Mouse (Mus musculus) splenic B cell, adult 2 months (primary cell): ENCODE data around the gene Herc6.

Source experiments
- DNase-seq: peaks from one replicate; pipeline ENCODE4 v3.0.0-alpha.2; 2011; ENCODE audit warnings: low read depth, low spot score
- H3K27me3 ChIP-seq: 2 replicates; pipeline ENCODE4 v1.6.1; 2012; ENCODE audit warnings: mild to moderate bottlenecking, low read length, moderate library complexity, mixed read lengths; ENCODE audit not compliant: control insufficient read depth, poor library complexity, insufficient read depth, severe bottlenecking
- H3K36me3 ChIP-seq: 2 replicates; pipeline ENCODE4 v1.6.1; 2012; ENCODE audit warnings: mild to moderate bottlenecking, low read length, moderate library complexity, mixed read lengths; ENCODE audit not compliant: control insufficient read depth, poor library complexity, insufficient read depth, severe bottlenecking

Gene Herc6

GRCm38 (mm10) chr6:57647256-57647655, 66.5 kb downstream of the Herc6 start:
- no peak for DNase-seq
- H3K36me3 ChIP-seq: peaks cover 2% of the 10 kb centered on the region; the same call in 1 of the 2 replicates
- no peaks in the 10 kb centered on the region for H3K27me3 ChIP-seq

- DNase-seq: no peak
- Histone ChIP-seq H3K36me3 (0 out of 2 replicates have a peak, but pooled peaks cover 2% of the 10 kb centered on the region), H3K27me3 (no peaks in the 10 kb centered on the region)
Measured at GRCm38 (mm10) chr6:57661295-57661694, 80.5 kb downstream of the Herc6 start.

DNA sequence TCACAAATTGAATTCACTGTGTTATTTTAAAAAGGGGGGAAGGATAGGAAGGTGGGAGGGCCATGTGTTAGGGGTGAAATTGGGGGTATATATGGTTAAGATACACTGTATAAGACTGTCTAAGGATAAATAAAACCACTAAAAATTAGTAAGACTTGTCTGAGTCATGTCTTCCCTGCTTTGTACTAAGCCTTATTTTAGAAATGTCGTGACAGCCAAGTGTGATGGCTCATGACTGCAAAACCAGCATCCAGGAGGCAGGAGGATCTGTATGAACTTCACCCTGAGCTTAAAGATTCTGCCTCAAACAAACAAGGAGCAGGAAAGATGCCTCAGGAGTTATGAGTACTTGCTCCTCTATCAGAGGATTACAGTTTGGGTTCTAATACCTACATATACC, 103.4 kb downstream of the Herc6 start:
- Histone ChIP-seq H3K36me3 (no peaks in the 10 kb centered on the region; the same call in 1 of the 2 replicates), H3K27me3 (no peaks in the 10 kb centered on the region)
- DNase-seq: no peak

- peak; percentile 85 for DNase-seq
- no peaks in the 10 kb centered on the region; the same call in 1 of the 2 replicates for H3K36me3 ChIP-seq
- no peaks in the 10 kb centered on the region for H3K27me3 ChIP-seq
Measured at GRCm38 (mm10) chr6:57691467-57692261, 110.9 kb downstream of the Herc6 start, which contains the start of gene Pyurf. Pyurf (minus strand) TSS chr6:57692078.

DNA sequence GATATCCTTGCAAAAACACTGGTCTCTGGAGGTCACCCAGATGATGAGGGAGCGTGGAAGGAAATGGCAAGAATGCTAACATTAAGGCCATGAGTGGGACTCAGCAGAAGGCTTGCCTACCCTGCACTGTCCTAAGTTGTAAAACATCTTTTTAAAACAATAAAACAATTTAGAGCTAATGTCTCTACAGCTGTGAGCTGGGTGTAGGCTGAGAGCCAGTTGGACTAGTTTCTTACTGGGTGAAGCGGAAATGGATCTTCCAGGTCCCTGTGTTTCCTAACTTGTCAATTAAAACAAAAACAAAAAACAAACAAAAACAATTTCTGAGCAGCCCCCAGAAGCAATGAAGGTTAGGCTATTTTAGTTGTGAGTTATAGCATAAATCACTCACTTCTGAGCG, 112.3 kb downstream of the Herc6 start:
- Histone ChIP-seq H3K36me3 (no peaks in the 10 kb centered on the region), H3K27me3 (no peaks in the 10 kb centered on the region)
- no peak for DNase-seq

DNA sequence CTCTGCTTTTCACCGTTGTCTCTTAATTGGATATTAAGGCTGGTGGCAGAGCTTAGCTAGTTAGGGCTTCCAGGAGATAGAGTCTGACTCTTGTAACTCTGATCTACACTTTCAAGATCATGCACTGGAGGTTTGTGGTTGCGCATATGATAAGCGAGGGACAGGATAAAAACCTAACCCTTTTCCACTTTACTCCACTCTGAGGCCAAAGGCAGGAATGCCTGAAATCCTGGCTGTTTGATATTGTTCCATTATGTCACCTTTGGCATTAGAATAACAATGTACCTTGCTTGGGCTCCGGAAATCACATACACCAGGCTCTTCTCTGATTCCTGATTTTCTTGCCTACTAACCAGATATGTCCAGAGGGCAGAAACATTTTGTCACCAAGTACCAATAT, 120.9 kb downstream of the Herc6 start:
- no peak for DNase-seq
- no peaks in the 10 kb centered on the region for H3K36me3 ChIP-seq
- no peaks in the 10 kb centered on the region for H3K27me3 ChIP-seq

- no peak for DNase-seq
- Histone ChIP-seq H3K27me3 (no peaks in the 10 kb centered on the region), H3K36me3 (no peaks in the 10 kb centered on the region)
Measured at GRCm38 (mm10) chr6:57702376-57702742, 121.6 kb downstream of the Herc6 start, which contains the start of gene Lancl2. Lancl2 (plus strand) TSS chr6:57702540.

- H3K36me3 ChIP-seq: no peaks in the 10 kb centered on the region
- peak; percentile 97 for DNase-seq
- no peaks in the 10 kb centered on the region for H3K27me3 ChIP-seq
Measured at GRCm38 (mm10) chr6:57702743-57703499, 122.1 kb downstream of the Herc6 start.

GRCm38 (mm10) chr6:57703703-57704102, 122.9 kb downstream of the Herc6 start:
- no peaks in the 10 kb centered on the region for H3K27me3 ChIP-seq
- H3K36me3 ChIP-seq: no peaks in the 10 kb centered on the region
- no peak for DNase-seq

- Histone ChIP-seq H3K36me3 (no peaks in the 10 kb centered on the region), H3K27me3 (no peaks in the 10 kb centered on the region)
- peak; percentile 55 for DNase-seq
Measured at GRCm38 (mm10) chr6:57706721-57707120, 125.9 kb downstream of the Herc6 start.

DNA sequence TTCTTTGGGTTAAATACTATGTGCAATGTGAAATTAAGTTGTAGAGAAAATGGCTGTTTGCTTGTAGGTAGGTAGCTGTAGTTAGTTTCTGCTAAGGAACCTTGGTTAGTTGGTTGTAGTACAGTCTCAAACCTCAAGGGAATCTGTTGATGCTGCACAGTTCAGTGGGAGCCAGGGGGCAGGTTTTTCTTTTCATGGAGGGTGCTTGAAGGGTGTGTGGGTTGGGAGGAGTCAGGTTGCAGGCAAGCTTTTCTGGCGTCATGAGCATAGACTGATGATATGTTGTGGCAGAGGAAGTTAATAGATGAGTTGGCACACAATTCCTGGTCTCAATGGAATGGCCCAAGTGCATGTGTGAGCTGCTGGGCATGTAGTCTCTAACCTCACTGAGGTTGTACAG, 130.9 kb downstream of the Herc6 start:
- DNase-seq: peak; percentile 37
- Histone ChIP-seq H3K36me3 (no peaks in the 10 kb centered on the region), H3K27me3 (no peaks in the 10 kb centered on the region)
